Mouse (Mus musculus): Measurements from ENCODE around the gene Pla1a.

Pla1a gene

DNA sequence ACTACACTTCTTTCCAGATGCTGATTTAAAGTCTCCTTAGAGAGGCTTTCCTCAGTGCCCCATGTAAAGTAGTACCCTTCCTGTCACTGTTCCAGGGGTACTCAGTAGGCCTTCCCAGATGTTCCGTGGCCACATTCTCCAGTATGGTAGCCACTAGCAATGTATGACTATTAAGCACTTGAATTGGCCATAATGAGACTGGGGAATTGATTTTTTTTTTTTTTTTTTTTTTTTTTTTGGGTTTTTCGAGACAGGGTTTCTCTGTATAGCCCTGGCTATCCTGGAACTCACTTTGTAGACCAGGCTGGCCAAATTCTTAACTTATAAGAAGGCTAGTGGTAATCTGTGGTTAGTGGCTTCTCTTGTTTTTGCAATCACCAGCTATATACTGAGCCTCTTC, 83.1 kb downstream of the Pla1a start:
- in situ Hi-C loops (cut with MboI; ENCODE audit: low sequenced_read_pairs), result loop anchor here (10.0 to 25.0 kb wide), 4 partner anchors 115 to 462 kb away; partner anchors contain the start of genes B4galt4 and Upk1b

DNA sequence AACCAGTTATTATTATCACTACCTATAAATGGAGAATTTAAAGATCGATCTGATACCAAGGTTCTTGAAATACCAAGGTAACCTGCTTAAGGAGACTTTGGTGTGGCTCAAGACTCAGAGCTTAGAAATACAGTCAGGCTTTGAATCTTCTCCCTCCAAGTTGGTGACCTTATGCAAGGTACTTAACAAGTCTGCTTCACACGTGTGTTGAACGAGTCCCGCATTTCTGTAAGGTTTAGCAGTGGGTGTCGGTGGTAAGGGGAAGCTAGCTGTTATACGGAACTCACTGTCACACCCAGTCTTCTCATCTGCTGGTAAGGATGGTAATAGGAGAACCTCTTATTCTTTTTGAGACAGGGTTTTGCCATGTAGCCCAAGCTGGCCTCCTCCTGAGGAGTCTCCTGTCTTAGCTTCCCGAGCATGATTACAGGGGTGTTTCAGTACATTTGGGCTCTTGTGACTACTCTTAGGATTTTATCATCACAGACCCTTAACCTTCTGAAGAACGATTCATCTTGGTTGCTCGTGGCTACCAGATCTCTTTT, 84.7 kb downstream of the Pla1a start:
- in situ Hi-C loops (cut with MboI; ENCODE audit: low sequenced_read_pairs), result loop anchor here (10.0 to 25.0 kb wide), 4 partner anchors 117 to 464 kb away; partner anchors contain the start of genes B4galt4 and Upk1b

DNA sequence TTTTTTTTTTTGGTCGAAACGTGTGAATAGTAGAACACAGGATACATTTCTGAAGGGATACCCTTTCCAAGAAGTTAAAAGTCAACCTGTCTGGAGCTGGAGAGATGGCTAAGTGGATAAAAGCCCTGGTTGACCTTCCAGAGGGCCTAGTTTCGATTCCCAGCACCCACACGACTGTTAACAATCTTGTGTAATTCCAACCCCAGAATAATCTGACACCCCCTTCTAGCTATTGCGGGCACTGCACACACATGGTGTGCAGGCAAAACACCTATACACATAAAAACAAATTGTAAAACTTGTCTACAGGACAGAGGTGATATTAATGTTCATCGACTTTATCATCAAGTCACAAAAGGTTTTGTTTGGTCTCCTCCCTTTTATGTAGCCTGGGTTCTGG, 85.4 kb downstream of the Pla1a start:
- in situ Hi-C loops (cut with MboI; ENCODE audit: low sequenced_read_pairs), result loop anchor here (10.0 to 25.0 kb wide), 4 partner anchors 117 to 465 kb away; partner anchors contain the start of genes B4galt4 and Upk1b

DNA sequence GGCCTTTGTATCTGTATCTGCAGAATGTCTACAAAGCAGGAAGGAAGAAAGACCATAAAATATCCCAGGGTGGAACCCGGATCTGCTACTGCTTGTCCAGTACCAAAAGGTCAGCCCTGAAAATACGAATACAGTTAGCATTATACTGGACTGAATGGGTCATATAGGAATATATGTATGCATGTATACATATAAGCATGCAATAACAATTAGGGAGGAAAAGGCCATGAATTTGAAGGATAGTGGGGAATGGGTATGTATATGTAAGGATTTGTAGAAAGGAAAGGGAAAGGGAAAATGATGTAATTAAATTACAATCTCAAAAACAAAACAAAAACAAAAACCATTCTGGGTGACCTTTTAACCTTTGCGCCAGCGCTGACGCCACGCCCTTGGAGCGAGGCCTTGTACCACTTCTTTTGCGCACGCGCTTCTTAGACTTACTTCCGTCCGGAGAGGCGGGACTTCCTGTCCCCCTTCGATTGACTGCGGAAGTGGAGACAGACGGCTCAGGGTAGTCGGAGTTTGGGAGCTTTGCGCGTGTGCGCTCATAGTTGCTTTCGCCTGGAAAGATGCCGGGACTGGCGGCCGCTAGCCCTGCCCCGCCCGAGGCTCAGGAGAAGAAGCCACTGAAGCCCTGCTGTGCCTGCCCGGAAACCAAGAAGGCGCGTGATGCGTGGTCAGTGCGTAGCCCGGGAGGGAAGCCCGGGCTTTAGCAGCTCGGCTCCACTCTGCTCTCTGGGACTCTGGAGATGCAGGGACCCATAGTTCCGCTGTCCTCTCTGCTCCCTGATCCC, 86.2 kb downstream of the Pla1a start, which contains the start of the genes Cox17 and Gm21987:
Cox17 (plus strand) TSS at position 463 of the 797 bp plus-strand sequence.
Gm21987 (plus strand) TSS at position 512 of the 797 bp plus-strand sequence.
- in situ Hi-C loops (cut with MboI; ENCODE audit: low sequenced_read_pairs), result loop anchor here (10.0 to 25.0 kb wide), 4 partner anchors 118 to 466 kb away; partner anchors contain the start of genes B4galt4 and Upk1b
